Mouse (Mus musculus) layer of hippocampus, postnatal 14 days (tissue): ENCODE data around the gene 2310057J18Rik. TPM values are rescaled to one million over a fixed set of nuclear protein-coding genes. Genes with fewer than 3 reads are reported as not detected.
"Not testable (repeated sequence)": the region's sequence is repeated elsewhere in the genome, so short reads cannot be mapped to it uniquely, and the experiment has no call there.

Source experiments
- DNase-seq, 2 experiments: peaks; one replicate each; pipeline ENCODE4 v3.0.0; 2021 to 2022; ENCODE audit warnings: low spot score in 2 of 2, mixed read lengths in 1 of 2
- long read RNA-seq, 2 experiments: library from polyadenylated mRNA; stranded (forward); transcript quantifications; one replicate each; pipeline ENCODE4 v2.0.0; 2021
- total RNA-seq, 2 experiments: library from RNA; stranded (reverse); gene quantifications; 2 replicates each; pipeline ENCODE4 v1.2.3; 2021

The 2310057J18Rik gene
- not detected for total RNA-seq
- long read RNA-seq, experiment 1: 0 reads
- long read RNA-seq, experiment 2: 0 reads

DNA sequence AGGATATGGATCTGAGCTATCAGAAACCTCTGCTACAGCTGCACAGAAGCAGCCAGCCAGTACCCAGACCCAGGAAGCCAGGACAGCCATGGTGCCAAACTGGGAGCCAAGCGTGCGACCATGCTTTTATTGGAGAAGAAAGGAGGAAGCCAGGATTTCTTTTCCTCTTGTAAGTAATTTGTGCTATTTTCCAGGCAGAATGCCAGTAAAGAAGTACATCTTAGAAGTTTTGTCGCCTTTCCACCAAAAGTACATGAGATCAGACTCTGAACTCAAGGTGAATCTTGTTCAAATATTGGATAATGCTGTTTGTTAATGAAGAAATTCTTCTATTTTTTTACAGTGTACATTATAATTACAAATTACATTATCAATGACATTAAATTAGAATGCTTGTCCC lies at the start of gene 2310057J18Rik:
2310057J18Rik (minus strand) TSS at position 101 of the 400 bp plus-strand sequence.
- DNase-seq: no peak

DNA sequence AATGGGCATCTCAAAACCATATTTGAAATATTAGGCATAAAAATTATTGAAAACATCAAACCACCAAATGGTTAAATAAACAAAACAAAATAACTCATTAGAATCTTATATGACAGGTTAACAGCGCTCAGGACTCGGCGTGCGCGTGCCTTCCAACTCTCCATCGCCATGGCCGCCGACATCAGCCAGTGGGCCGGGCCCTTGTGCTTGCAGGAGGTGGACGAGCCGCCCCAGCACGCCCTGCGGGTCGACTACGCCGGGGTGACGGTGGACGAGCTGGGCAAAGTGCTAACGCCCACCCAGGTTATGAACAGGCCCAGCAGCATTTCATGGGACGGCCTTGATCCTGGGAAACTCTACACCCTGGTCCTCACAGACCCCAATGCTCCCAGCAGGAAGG lies 43.9 kb upstream of the 2310057J18Rik start:
- DNase-seq: not testable (repeated sequence)

DNA sequence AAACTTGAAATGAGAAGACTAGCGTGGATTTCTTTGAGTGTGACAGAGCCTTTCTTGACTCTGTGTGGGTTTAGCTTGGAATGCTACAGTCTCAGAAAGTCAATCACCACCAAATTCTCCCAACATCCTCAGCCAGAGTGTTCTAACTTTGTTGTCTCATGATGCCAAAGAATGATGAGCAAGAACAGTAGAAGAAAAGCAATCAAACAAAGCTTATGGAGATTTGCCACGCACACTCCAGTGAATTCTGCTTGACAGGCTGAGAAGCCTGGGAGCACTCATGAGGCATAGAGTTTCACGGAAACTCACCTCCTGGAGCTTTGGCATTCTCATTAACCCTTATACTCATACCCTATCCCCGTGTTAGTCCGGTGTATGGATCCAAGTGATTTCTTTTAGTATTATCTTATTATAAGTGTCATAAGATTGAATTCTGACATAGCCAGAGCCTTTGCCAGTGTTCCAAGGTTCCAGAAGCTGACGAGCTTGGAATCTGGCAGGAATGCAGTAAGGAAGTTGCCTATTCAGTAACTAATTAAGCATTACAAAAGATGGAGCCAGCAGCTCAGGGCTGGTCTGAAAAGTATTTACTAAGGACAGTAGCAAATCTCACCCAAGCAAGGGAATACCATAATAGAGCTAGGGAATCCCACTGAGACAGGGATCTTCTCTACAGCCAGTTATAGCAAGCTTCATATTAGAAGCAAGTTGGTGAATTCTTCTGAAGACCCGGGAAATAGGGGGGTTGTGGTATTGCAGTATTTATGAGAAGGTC lies 33.6 kb upstream of the 2310057J18Rik start:
- DNase-seq: no peak

DNA sequence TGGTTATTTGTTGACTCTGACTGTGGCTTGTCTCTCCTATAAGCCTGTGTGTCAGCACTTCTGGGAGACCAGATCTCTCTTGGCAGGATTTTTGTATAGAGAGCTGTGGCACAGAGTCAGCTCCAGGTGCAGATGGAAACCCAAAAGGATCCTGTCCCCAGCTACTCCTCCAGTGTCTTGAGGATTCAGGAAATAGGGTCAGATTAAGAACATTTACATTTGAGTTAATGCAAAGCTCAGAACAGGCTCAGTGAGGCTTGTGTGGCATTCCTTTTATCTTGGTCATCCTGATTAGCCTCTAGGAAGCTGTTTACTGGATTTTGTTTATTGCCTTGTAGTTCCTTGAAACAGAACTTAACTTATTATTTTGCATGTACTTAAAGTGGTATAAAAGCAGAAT lies 11.7 kb upstream of the 2310057J18Rik start:
- DNase-seq: no peak

DNA sequence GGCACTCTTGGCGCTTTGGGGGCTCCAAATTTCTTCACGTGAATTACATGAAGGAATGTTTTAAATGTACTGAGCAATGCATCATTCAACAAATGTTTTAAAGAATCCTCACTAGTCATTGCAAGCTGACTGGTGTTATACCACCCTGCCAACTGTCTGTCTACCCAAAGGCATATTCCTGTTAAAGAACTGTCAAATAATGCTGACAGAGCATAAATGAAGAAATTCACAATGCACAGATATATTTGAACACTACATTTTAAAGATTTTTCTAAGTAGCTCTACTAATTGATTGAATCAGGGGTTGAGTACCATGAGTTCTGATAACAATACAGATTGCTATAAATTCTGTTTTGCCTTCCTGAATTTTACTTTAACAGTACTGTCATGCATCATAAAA lies 2.9 kb upstream of the 2310057J18Rik start:
- DNase-seq: no peak

DNA sequence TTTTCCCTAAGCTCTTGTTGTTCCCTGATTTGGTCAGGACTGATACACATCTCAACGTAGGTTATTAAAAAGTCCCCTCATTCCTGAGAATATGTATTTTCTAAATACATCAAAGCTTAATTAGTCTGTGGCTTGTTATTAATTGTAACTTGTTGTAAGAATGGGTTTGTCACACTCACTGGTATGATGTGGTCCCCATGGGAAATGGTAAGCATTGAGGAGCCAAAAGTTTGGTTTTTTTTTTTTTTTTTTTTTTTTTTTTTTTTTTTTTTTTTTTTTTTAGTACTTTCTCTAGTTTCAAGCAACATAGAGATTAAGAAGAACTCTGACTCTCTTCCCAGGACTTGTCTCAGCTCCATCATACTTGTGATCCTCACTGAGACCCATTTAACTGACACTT lies 17.9 kb downstream of the 2310057J18Rik start:
- DNase-seq: no peak

DNA sequence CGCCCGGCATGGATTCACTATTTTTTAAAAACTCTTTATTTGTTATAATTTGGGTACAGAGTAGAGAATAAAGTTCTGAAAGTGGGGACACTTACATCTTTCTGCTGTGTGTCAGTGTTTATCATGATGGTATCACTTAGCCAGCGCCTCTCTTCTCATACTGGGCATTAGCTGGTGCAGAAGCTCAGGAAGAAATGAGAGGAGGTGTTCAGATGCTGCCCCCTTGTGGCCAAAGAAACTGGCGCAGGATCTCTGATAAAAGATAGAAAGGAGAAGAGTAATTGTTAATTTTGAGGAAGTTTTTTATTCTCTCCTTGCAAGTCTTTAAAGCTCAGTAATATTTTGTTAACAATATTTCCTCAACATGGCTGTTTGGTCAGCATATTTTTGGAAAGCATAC lies 31.0 kb downstream of the 2310057J18Rik start:
- DNase-seq: peak; percentile 26 to 58

DNA sequence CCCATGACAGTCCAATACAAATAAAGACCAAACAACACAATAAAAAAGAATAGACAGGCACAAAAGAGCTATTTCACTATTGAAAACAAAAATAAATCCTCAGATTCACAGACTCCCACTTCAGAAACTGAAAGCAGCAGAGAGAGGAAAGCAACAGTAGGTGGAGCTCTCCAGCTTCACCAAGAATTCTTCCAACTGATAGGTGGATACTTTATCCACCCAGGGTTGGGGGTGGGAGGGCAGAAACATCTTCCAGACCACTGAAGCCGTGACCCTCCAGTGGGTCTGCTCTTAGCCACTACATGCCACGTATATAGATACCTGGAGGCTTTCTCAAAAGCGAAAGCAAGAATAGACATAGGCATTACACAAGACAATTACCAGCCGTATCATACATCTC lies 31.6 kb downstream of the 2310057J18Rik start:
- DNase-seq: no peak

Other genes with a start within 250 kb of the 2310057J18Rik start
- 100 to 1,000 TPM; 162 to 165 TPM for gene Soga3, start 157.5 kb upstream of the 2310057J18Rik start, total RNA-seq
- 10 to 100 TPM; 25.5 to 30.4 TPM for gene Gm49353, start 212.7 kb upstream of the 2310057J18Rik start, total RNA-seq
- gene 9330159F19Rik, start 225.3 kb upstream of the 2310057J18Rik start, total RNA-seq: 10 to 100 TPM; 82.5 to 83.3 TPM